Mouse (Mus musculus) gastrocnemius, adult 18-20 months (tissue): ENCODE measurements around the gene P2ry6. TPM values are rescaled to one million over a fixed set of nuclear protein-coding genes. Genes with fewer than 3 reads are reported as not detected.

Experiments
- DNase-seq: peaks from one replicate; pipeline ENCODE4 v3.0.0; 2021; ENCODE audit warnings: low spot score
- long read RNA-seq, 2 experiments: library from polyadenylated mRNA; stranded (forward); transcript quantifications; one replicate each; pipeline ENCODE4 v2.0.0; 2021
- total RNA-seq, 2 experiments: library from RNA; stranded (reverse); gene quantifications; 2 replicates each; pipeline ENCODE4 v1.2.3; 2021

The P2ry6 gene
- under 1 TPM; 0.59 to 0.90 TPM for total RNA-seq
- long read RNA-seq, experiment 1, partial matches to known transcripts = 0 of 1 reads
- long read RNA-seq, experiment 1, other reads (novel, unspliced or antisense) = 0 of 1 reads
- long read RNA-seq, experiment 2, partial matches to known transcripts = 0 of 1 reads
- long read RNA-seq, experiment 2, other reads (novel, unspliced or antisense) = 0 of 1 reads

DNA sequence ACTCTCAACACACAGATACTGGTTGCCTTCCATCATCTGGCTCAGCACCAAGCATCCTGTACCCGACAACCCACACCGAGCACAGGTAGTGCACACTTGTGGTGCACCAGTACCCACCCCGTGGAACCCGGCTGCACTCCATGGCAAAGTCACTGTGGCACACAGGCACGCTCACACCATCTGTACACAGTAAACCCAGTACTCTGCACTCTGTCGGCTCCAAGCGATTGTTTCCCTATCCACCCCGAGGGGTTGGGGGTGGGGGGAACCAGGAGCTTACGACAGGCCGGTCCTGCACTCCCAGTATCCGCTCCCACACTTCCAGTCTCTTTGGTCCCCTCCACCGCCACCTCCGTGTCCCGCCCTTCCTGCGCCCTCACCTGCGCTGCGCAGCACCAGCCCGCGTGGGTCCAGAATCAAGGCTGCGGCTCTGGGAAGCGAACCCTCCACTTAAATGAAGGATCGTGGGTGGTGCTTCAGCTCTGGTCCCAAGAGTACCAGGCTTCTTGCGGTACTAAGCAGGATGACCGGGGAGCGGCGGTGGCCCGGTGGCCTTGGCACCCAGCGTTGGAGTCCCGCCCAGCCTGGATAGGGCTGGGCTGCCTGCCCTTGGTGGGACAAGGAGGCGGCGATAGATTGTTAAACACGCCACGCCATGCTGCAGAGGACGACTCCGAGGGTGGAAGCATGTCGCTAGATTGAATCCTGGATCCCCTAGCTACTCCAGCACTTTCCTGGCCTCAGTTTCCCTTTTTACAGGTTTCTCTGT is at the start of gene P2ry6:
P2ry6 (minus strand) TSS at position 515 of the 769 bp plus-strand sequence.
- no peak for DNase-seq

DNA sequence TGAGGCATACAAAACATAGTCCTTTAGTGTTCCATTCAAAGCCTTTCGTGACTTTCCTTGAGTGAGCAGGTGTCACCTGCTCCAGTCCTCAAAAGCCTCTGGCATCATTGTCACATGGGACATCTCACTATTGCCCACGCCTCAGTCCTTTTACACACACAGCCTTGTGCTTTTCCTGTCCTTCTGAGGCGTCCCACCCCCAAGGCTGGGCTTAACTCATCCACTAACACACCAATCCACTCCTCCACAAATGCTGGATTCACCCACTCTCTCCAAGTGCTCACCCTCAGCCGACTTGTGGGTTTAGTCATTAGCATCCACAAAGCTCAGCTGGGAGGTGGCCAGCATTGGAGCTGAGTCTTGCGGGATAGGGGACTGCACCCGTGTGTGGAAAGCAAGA is 43.0 kb upstream of the P2ry6 start:
- DNase-seq = no peak

DNA sequence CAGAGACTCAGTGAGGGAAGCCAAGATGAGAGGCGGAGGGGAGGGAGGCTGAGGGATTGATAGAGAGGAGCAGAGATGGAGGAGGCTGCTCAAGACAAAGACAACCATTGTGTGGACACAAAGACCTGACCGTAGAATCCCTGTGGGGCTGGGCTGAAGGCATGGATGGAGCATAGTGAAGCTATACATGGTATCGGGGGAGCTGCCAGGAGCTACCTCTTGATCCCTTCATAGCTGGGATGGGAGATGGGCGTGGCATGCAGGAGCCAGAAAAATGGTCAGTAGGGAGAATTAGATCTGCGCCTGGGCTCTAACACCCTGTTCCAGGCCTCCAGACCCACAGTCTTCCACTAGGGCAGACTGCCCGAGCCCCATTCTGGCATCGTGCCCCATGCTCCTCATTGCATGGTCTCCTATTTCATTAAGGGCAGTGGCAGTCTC is 42.6 kb upstream of the P2ry6 start:
- peak; percentile 86 for DNase-seq

DNA sequence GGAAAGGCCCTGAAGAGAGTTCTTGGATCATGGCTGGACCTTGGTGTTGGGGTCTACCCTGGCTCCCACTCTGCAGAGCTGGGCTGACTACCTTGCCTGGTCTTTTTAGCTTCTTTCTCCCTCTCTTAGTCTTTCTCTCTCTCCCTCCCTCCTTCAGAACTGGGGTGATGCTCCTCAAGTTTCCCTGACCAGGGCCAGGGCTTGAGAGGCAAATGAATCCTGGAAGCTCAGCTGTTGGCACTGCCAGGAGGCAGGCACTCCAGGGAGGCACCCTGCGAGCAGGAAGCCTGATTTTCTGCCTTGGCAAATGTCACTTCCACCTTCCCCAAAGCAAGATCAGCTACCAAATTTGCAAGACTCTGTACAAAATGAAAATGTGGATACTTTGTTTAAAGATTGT is 40.5 kb upstream of the P2ry6 start:
- no peak for DNase-seq

DNA sequence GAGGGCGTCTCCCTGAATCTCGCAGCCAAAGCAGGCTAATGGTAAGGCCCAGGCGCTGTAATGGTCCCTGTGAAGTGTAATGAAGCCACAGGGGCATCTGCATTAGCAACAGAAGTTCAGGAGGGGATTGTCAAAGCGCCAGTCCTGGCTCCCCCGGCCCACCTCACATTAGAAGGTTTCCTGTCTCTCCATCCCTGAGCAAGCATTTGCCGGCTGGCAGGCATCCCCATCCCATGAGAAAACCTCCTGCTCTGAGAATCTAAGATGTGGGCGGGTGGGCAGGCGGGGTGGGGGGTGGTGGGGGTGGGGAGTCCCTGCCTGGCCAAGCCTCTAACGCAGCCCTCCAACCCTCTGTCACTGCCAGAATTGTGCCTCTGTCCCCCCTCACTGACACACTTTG is 39.6 kb upstream of the P2ry6 start:
- DNase-seq = no peak

DNA sequence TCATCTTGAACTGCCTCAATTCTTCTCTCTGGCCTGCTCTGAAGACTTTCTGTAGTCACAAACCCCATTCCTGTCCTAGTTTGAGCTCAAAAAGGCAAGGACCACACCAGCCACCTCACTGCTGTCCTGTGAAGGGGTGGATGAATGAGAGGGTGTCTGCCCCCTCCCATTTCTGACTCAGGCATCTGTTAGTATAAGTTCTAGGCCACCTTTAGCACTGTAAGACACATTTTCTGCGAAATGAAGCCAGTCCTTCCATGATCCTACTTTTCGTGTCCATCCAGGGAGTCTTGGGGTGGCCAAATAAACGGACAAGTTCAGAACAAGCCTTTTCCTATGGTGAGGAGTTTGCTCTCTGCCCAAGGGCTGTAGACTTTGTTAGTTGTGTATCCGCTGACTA is 38.1 kb upstream of the P2ry6 start, which contains the start of gene P2ry2:
P2ry2 (minus strand) TSS at position 326 of the 400 bp plus-strand sequence.
- DNase-seq = no peak

DNA sequence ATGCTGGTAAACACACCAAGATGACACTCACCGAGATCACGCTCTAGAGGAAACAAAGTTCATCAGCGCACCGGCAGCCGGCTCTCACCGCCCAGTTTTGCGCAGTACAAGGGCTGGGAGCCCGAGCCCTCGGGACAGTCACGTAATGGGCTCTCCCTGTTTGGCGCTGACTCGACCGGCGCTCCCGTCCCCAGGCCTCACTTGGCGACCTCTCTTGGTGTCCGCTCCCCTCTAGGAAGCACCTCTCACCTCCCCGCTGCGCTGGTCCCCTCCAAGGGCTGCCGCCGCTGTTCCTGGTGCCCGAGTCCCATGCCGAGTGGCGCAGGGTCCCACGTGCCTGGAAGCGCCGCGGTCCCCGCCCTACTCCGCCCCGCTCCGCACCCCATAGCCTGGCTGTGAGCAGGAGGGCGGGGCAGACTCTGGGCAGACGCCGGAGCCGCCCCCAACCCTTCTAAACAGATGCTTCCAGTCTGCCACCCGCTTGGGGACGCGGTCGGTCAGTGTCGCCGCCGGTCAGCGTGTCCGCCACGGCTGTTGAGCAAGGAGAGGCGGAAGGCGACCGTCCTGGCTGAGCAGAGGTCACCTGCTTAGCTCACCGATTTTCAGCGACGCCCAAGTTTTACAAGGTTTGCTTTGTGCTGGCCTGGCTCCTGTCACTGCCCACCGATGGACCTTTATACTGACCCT is 37.4 kb upstream of the P2ry6 start:
- peak; percentile 82 for DNase-seq

DNA sequence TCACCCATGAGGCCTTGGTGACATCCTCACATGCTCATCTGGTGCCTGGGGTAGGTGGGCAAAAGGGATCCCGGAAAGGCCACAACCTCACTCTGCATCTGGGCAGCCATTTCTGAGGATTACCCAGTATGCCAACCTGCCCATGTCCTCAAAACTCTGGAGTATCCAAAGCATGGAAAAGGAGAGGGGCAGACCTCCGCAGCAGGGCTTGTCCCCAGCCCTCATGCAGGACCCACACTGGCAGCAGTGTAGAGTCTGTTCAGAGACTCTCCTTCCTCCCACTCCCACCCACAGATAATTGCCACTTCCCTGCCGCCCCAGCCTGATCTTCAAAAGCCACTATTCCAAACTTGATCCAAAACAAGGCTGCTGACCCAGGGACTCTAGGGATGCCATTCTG is 36.3 kb upstream of the P2ry6 start:
- no peak for DNase-seq

DNA sequence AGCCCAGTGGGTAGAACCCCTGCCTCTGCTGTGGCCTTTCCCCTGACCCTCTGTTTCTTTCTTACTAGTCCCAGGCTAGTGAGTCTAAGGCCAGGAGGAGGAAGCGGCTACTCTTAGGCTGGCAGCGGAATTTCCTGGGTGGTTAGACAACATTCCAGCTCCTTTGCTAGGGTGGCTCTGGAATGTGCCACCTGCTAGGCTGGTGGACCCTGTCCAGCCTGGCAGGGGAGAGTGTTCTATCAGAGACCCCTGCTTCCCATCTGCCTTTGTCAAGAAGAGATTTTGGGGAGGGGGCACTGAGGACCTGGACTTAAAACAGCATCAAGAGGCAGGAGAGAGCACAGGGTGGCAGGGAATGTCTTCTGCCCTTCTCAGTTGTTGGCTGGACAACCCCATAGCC is 31.8 kb upstream of the P2ry6 start:
- no peak for DNase-seq

DNA sequence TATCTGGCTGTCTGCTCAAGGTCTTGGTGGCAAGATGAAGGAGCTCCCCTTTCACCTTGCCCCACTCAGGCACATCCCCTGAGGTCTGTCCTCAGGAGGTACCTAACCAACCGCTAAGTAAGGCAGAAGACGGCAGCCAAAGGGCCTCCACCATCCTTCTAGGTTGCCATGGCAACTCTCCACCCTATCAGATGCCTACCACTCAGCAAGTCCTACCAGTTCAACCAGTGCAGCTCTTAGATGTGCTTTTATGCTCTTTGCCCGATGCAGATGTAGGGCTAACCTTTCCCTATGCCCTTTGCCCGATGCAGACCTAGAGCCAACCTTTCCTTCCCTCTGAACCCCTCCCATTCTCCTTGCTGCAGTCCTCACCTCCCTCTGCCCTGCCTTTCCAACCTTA is 30.7 kb upstream of the P2ry6 start:
- no peak for DNase-seq

DNA sequence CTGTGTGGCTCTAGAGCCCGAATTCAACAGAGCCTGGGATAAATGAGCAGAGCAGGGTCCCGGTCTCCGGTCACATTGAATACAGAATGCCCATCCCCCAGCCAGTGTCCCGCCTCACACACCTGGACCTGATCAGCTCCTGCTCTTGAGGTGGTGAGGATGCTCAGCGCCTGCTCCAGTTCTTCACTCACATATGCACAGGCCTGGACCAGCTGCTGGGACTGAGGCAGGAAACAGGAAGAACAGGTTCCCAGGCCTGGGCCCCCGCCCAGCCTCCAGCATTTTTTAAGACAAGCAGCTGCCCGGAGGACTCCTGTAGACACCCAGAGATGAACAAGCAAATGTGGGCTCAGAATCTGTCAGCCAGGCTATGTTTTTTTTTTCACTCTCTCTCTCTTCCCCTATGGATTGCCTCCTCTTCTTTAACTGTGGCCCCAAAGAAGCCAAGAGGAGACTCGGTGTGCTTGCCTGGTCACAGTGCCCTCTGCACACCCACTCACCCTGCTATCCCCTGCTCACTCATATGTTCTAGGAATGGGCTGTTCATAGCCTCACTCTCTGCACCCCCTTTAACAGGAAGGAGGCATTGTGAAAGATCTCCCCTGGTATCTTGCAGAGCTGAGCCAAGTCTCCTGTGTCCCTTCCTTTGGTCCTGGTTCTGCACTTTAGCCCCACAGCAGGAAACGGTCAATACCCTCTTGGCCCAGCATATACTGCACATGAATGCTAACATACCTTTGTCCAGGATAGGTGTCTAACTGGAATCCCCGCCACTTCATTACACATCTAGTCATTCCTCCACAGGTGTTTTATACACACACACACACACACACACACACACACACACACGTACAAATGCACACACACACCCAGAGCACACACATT is 29.2 kb upstream of the P2ry6 start:
- no peak for DNase-seq

DNA sequence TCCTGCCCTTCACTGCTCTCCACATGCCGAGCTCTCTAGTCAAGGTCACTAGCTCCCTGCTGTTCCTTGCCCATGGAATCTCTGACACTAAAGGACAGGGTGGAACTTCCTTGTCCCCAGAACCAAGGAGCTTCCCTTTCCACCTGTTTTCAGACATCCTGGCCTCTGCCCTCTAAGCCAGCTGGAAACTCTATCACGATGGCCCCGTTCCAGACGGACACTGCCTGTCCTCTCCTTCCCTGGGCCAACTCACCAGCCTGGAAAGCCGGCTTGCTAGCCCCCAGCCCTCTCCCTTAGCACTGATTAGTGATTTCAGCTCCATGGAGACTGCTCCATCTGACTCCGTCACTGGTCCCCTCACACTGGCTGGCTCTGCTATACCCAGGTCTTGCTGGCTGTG is 27.8 kb upstream of the P2ry6 start:
- DNase-seq = peak; percentile 78

DNA sequence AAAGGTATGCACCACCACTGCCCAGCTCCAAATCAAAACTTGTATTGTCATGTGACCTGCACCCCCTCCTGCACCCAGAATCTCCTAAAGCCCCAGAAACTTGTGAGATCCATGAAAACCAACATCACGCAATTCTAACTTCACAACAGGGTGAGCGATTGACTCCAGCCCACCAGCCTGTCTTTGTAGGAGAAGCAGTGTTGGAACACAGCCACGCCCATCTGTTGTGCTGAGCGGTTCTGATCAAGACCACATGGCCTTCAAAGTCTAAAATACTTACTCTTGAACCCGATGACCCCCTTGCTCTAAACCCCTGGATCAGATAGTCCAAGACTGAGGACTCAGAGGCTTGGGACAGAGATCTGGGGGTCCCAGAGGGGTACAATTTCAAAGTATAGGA is 25.2 kb upstream of the P2ry6 start:
- no peak for DNase-seq

DNA sequence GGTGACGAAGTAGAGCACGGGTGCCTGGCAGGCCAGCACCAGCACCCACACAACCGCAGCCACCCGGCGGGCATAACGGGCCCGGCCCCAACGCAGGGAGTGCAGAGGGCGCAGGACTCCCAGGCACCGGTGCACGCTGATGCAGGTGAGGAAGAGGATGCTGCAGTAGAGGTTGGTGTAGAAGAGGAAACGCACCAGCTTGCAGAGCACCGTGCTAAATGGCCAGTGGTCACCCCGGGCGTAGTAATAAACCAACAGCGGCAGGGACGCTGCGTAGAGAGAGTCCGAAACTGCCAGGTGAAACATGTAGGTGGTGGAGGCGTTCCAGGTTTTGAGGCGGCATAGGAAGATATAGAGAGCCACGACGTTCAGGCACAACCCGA is 24.1 kb upstream of the P2ry6 start:
- DNase-seq = no peak

DNA sequence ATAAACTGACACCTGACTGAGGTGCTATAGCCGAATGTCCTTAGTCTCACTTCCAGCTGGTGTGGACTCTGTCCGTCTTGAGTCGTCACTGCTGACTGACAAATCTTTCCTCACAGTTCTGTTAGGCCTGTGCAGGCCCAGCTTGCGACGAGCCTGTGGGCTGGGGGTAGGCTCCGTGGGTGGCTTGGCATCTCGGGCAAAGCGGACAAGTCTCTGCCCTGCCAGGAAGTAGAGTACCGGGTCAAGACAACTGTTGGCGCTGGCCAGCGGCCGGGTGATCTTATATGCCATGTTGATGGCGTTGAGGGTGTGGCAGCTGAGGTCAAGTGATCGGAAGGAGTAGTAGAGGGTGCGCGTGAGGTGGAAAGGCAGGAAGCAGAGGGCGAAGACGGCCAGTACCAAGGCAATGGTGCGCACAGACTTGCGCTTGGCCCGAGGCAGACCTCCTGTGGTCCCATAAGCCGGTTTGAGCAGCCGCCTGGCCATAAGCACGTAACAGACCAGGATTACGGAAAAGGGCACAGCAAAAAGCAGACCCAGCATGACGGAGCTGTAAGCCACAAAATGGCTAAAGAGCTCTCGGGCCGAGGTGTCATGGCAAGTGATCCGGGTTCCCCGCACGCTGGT is 23.6 kb upstream of the P2ry6 start:
- no peak for DNase-seq

DNA sequence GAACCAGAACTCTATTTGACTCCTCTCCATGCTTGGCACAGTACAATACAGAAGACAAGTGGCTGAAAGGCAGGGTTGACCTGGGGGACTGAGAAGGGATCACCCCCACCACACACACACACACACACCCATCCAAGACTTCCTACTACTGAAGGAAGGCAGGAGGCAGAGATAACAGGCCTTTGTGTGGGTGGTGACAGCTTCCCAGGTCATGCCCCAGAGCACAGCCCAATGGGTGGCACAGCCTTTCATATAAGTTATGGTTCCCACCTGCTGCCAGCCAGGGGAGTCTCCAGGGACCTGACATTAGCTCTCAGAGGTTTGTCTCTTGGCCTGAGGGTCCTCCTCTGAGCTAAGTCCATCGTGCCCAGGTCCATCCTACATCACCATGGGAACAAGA is 22.8 kb upstream of the P2ry6 start:
- DNase-seq = no peak

DNA sequence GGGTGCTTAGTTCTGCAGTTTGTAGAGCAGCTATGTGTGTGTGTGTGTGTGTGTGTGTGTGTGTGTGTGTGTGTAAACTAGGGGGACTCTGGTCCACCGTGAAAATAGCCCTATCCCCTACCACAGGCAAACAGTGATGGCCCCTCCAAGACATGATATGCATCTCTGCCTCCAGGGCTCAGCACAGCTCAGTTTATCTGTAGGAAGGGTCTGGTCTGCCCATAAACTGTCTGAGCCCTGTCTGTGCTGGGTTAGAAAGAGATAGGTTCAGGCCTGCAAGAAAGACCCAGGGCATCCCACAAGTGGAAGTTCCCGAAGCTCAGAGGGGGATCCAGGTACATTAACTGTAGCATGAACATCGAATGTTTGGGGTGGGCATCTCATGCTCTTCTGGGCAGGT is 21.5 kb upstream of the P2ry6 start:
- no peak for DNase-seq

DNA sequence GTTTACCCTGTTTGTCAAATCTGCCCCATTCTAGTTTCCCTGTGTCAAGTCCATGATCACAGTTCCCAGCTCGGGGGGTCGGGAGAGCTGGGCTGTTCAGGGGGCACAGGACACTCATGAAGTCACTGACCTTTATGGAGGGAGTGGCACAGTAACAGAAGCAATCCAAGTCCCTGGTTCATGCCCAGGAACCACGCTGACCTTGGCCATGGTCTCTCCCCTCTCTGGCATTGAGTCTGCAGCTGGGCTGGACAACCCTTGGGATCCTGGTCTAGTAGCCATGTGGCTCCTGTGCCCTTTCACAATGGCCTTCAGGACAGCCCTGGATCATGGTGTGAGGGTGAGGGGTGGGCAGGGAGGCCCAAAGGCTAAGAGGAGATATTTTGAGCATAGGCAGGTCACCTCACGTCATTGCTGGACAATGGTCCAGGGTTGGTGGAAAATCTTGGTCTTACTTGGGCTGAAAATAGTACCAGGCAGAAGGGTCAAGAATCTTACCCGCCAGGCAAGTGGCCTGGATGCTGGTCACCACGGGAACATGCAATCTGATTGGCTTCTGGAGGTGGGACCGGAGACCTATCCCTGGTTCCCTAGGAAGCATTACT is 20.9 kb upstream of the P2ry6 start:
- peak; percentile 55 for DNase-seq

DNA sequence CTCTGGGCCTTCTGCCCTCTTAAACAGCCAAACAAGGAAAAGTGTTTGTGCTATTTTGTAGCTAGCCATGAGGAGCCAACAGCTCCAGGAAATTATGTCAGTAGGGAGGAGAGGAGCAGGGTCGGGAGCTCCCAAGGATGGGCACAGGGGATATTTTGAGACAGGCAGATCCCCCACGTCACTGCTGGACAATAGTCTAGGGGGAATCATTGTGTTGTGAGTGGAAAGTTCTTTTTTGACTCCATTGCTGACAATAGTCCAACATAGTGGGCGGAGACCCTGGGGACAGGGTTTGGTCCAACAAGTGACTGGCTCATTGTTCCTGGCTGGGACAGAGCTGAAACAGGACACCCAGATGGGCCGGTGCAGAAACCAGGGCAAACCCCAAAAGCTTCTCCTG is 18.7 kb upstream of the P2ry6 start:
- peak; percentile 86 for DNase-seq

DNA sequence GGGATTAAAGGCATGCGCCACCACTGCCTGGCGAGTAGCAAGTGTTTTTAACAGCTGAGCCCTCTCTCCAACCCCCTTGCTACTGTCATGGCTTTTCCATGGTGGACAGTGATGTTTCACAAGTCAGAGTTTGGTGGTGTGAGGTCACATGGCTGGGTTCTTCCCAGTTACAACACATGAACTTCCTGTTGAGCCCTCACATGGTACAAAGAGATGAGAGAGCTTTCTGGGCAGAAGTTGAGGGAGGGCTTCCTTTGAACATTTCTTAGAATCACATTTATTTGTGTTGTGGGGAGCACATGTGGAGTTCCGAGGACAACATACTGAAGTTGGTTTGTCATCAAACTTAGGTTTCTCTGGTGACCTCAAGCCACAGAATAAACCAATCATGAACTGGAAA is 17.5 kb upstream of the P2ry6 start:
- DNase-seq = no peak
